Mouse (Mus musculus): ENCODE data around the gene Prkce.

DNA sequence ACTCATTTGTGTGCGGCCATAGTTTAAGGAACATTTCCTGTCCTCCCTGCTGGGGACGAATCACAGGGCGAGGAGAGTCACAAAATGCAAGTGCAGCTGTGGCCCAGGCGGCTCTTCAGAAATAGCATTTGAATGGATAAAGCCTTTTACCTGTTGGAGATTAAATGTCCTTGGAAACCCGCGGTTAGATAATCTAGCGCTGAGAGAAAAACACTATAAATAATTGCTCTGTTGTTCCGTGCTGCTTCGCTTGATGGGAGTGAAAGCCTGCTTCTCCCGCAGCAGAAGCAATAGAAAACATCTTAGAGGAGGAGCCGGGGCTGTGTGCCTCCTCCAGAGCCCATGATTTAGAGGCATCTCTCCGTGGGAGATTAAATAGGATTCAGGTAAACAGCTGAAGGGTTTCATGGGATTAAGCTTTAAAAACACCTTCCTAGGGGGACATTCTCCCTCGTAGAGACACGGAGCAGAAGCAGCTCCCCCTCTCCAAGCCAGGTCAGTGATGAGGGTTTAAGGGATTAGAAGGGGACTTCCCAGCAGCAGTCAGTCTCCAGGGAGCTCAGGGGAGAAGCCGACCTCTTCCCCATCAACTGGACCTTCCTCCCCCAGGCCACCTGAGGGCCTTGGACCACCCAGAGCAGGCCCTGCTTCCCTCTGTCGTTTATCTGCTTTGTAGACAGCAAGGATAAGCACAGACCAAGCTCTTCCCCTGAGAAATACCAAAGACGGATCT is 212.0 kb downstream of the Prkce start:
- TF ChIP-seq CTCF (IDR thresholded peaks at IDR 0.05; ENCODE audit: low read depth) (no peak), EP300 (IDR thresholded peaks at IDR 0.05; ENCODE audit: low read depth) (no peak)
